Mouse (Mus musculus) lung, postnatal 0 days (tissue): Measurements from ENCODE around the gene Dock9. TPM values are rescaled to one million over a fixed set of nuclear protein-coding genes. Genes with fewer than 3 reads are reported as not detected.

Experiments used
- ATAC-seq: fragments of 200-750 bp; cut with Nextera tagmentation; 2 replicates; pipeline ENCODE4 v1.8.0; 2017; ENCODE audit warnings: moderate library complexity
- DNase-seq: peaks from one replicate; pipeline ENCODE4 v3.0.0-alpha.2; 2016; ENCODE audit warnings: low spot score
- H3K27ac ChIP-seq: fragments of 300-500 bp; sonication (generic); 2 replicates; pipeline ENCODE4 v1.5.1; 2014; ENCODE audit warnings: antibody characterized with exemption, mild to moderate bottlenecking, low read length, mixed read lengths
- H3K27me3 ChIP-seq: fragments of 300-500 bp; sonication (generic); replicated peaks from 2 replicates; pipeline ENCODE4 v1.6.1; 2014; ENCODE audit warnings: low read length, mixed read lengths; ENCODE audit not compliant: insufficient read depth
- H3K36me3 ChIP-seq: fragments of 300-500 bp; sonication (generic); 2 replicates; pipeline ENCODE4 v1.6.1; 2014; ENCODE audit warnings: low read length, mixed read lengths; ENCODE audit not compliant: insufficient read depth
- H3K4me1 ChIP-seq: fragments of 300-500 bp; sonication (generic); 2 replicates; pipeline ENCODE4 v1.6.1; 2014; ENCODE audit warnings: antibody characterized with exemption, low read depth, low read length, mixed read lengths; ENCODE audit not compliant: insufficient read depth
- H3K4me2 ChIP-seq: fragments of 300-500 bp; sonication (generic); replicated peaks from 2 replicates; pipeline ENCODE4 v1.6.1; 2014; ENCODE audit warnings: low read depth, mild to moderate bottlenecking, low read length, moderate library complexity, mixed read lengths
- H3K4me3 ChIP-seq: fragments of 300-500 bp; sonication (generic); 2 replicates; pipeline ENCODE4 v1.5.1; 2014; ENCODE audit warnings: low read depth, low read length
- H3K9ac ChIP-seq: fragments of 300-500 bp; sonication (generic); replicated peaks from 2 replicates; pipeline ENCODE4 v1.6.1; 2014; ENCODE audit warnings: low read depth, mild to moderate bottlenecking
- H3K9me3 ChIP-seq: fragments of 300-500 bp; sonication (generic); 2 replicates; pipeline ENCODE4 v1.6.1; 2016; ENCODE audit warnings: low read length, mixed read lengths
- CTCF ChIP-seq: IDR thresholded peaks from 2 replicates; pipeline ENCODE4 v1.5.1; 2016; ENCODE audit warnings: antibody characterized with exemption, mild to moderate bottlenecking
- EP300 ChIP-seq: IDR thresholded peaks from 2 replicates; pipeline ENCODE4 v1.6.1; 2016; ENCODE audit warnings: antibody characterized with exemption, mild to moderate bottlenecking, control low read depth
- WGBS: fragments of 180-500 bp; shearing (Covaris S2); extraction: QIAGEN DNeasy Blood & Tissue Kit; methylation state at CpG from one replicate; pipeline ENCODE4 v1.1.7; 2014; 5-methylcytosine and 5-hydroxymethylcytosine counted together
- polyA plus RNA-seq: library from polyadenylated mRNA; unstranded; fragments of >200 nt; fragmentation: Nextera tagmentation; extraction: Ambion mirVana; gene quantifications from 2 replicates; pipeline ENCODE4 v1.2.1, GENCODE M21; 2015

Gene Dock9
- polyA plus RNA-seq, 1 experiment from 2014 or later = 19.8 TPM

GRCm38 (mm10) chr14:121827091-121827490 lies 29.5 kb upstream of the Dock9 start:
- Histone ChIP-seq H3K4me1 (peaks cover 3% of the 10 kb centered on the region; the same call in 1 of the 2 replicates), H3K4me3 (no peak overlapping the region), H3K9ac (no peak overlapping the region), H3K4me2 (no peak overlapping the region), H3K27ac (no peak overlapping the region), H3K36me3 (no peaks in the 10 kb centered on the region), H3K27me3 (no peaks in the 10 kb centered on the region), H3K9me3 (no peaks in the 10 kb centered on the region)
- DNase-seq = no peak
- TF ChIP-seq CTCF (no peak), EP300 (no peak)
- WGBS = 71% methylated on average over 7 of the region's 7 CpGs
- no peak for ATAC-seq

- H3K4me1 ChIP-seq = peaks cover 3% of the 10 kb centered on the region; the same call in 1 of the 2 replicates
- TF ChIP-seq CTCF (no peak), EP300 (peak; percentile 63)
- no peaks in the 10 kb centered on the region for H3K9me3 ChIP-seq
- DNase-seq (peak; percentile 82), ATAC-seq (peak; percentile 67)
- H3K27me3 ChIP-seq = no peaks in the 10 kb centered on the region
- H3K4me3 ChIP-seq = no peak overlapping the region
- peak overlapping the region; percentile 81 for H3K27ac ChIP-seq
- WGBS = 42% methylated on average over 10 of the region's 10 CpGs
- no peaks in the 10 kb centered on the region for H3K36me3 ChIP-seq
- H3K4me2 ChIP-seq = peak overlapping the region; percentile 17; the same call in 1 of the 2 replicates
- no peak overlapping the region for H3K9ac ChIP-seq
Measured at GRCm38 (mm10) chr14:121825521-121826445, 28.1 kb upstream of the Dock9 start.

- Histone ChIP-seq H3K4me1 (peaks cover 3% of the 10 kb centered on the region; the same call in 1 of the 2 replicates), H3K4me2 (no peak overlapping the region), H3K4me3 (no peak overlapping the region), H3K36me3 (no peaks in the 10 kb centered on the region), H3K27me3 (no peaks in the 10 kb centered on the region), H3K9me3 (no peaks in the 10 kb centered on the region), H3K9ac (no peak overlapping the region), H3K27ac (peak overlapping the region; percentile 81; the same call in 1 of the 2 replicates)
- ATAC-seq (peak; percentile 85), DNase-seq (peak; percentile 83)
- TF ChIP-seq CTCF (no peak), EP300 (no peak; the same call in 1 of the 2 replicates)
- WGBS = 37% methylated on average over 11 of the region's 11 CpGs
Measured at GRCm38 (mm10) chr14:121824322-121825103, 26.9 kb upstream of the Dock9 start.

- H3K27ac ChIP-seq = no peak overlapping the region
- peaks cover 3% of the 10 kb centered on the region; the same call in 1 of the 2 replicates for H3K4me1 ChIP-seq
- 61% methylated on average over 3 of the region's 3 CpGs for WGBS
- no peak overlapping the region for H3K9ac ChIP-seq
- no peaks in the 10 kb centered on the region for H3K9me3 ChIP-seq
- no peaks in the 10 kb centered on the region for H3K27me3 ChIP-seq
- no peaks in the 10 kb centered on the region for H3K36me3 ChIP-seq
- no peak for ATAC-seq
- DNase-seq = no peak
- TF ChIP-seq CTCF (no peak), EP300 (no peak)
- H3K4me2 ChIP-seq = no peak overlapping the region
- H3K4me3 ChIP-seq = no peak overlapping the region
Measured at GRCm38 (mm10) chr14:121822997-121823396, 25.4 kb upstream of the Dock9 start.

GRCm38 (mm10) chr14:121822506-121822905 lies 24.9 kb upstream of the Dock9 start:
- TF ChIP-seq CTCF = no peak
- TF ChIP-seq EP300 = no peak
- 74% methylated on average over 8 of the region's 8 CpGs for WGBS
- no peaks in the 10 kb centered on the region for H3K36me3 ChIP-seq
- ATAC-seq (no peak), DNase-seq (no peak)
- H3K9ac ChIP-seq = no peak overlapping the region
- H3K4me2 ChIP-seq = no peak overlapping the region
- H3K4me1 ChIP-seq = peaks cover 3% of the 10 kb centered on the region; the same call in 1 of the 2 replicates
- H3K4me3 ChIP-seq = no peak overlapping the region
- no peaks in the 10 kb centered on the region for H3K27me3 ChIP-seq
- H3K9me3 ChIP-seq = no peaks in the 10 kb centered on the region
- H3K27ac ChIP-seq = no peak overlapping the region

GRCm38 (mm10) chr14:121806791-121807190 lies 9.2 kb upstream of the Dock9 start:
- Histone ChIP-seq H3K27me3 (no peaks in the 10 kb centered on the region), H3K36me3 (no peaks in the 10 kb centered on the region), H3K4me1 (no peaks in the 10 kb centered on the region), H3K9ac (no peak overlapping the region), H3K4me3 (no peak overlapping the region), H3K4me2 (no peak overlapping the region), H3K9me3 (no peaks in the 10 kb centered on the region), H3K27ac (no peak overlapping the region)
- 21% methylated on average over 4 of the region's 4 CpGs for WGBS
- DNase-seq (peak; percentile 29), ATAC-seq (peak; percentile 30; the same call in 1 of the 2 replicates)
- TF ChIP-seq EP300 (no peak), CTCF (no peak)
